In genomic region chr11:77876760-77877148, GRCm38 (mm10) we compare ENCODE assay signal across 10 mouse cellular contexts. TPM values are rescaled to one million over a fixed set of nuclear protein-coding genes. Genes with fewer than 3 reads are reported as not detected.
DNase-seq lines count a peak whose midpoint lies in the region; ATAC-seq and TF ChIP-seq lines count a peak whose summit lies in the region.
"Had no signal": no experiment of that assay in that cellular context is flagged by ENCODE, and none has a peak within 500 bp of the region (broad histone marks: within the 10 kb centered on the region; RNA-seq: fewer than 3 reads in every experiment).

No protein-coding gene starts in this region.

- TF ChIP-seq POLR2A in testis, adult 2 months (IDR thresholded peaks at IDR 0.05; ENCODE audit: control insufficient read depth, low read depth, low read length) = no peak

- H3K27ac ChIP-seq in heart, embryonic 10.5 days = peak overlapping the region; percentile 83
- no peak overlapping the region for H3K27ac ChIP-seq in testis, adult 2 months (ENCODE audit: control insufficient read depth, insufficient read depth, low read depth, low read length)
- H3K27ac ChIP-seq in hindbrain, embryonic 10.5 days = peak overlapping the region; percentile 54
- 0 out of 2 replicates have a peak overlapping the region, but pooled peaks have one; percentile 6 for H3K27ac ChIP-seq in neural tube, embryonic 15.5 days (replicated peaks)
- H3K27ac ChIP-seq: neural tube, embryonic 12.5 days had no signal

- no peaks in the 10 kb centered on the region for H3K36me3 ChIP-seq in heart, embryonic 10.5 days
- H3K36me3 ChIP-seq in testis, adult 2 months (ENCODE audit: control insufficient read depth, insufficient read depth, low read length) = no peaks in the 10 kb centered on the region
- H3K36me3 ChIP-seq in hindbrain, embryonic 10.5 days = no peaks in the 10 kb centered on the region
- H3K36me3 ChIP-seq in neural tube, embryonic 15.5 days = no peaks in the 10 kb centered on the region
- H3K36me3 ChIP-seq: neural tube, embryonic 12.5 days had no signal

- WGBS in heart, embryonic 10.5 days = 39% methylated on average over 11 of the region's 11 CpGs
- 50% methylated on average over 11 of the region's 11 CpGs for WGBS in hindbrain, embryonic 10.5 days
- 43% methylated on average over 11 of the region's 11 CpGs for WGBS in neural tube, embryonic 15.5 days

- no peak overlapping the region for H3K4me2 ChIP-seq in neural tube, embryonic 15.5 days
- H3K4me2 ChIP-seq: neural tube, embryonic 12.5 days had no signal

- H3K9me3 ChIP-seq in heart, embryonic 10.5 days = no peaks in the 10 kb centered on the region
- no peaks in the 10 kb centered on the region for H3K9me3 ChIP-seq in hindbrain, embryonic 10.5 days
- H3K9me3 ChIP-seq in neural tube, embryonic 15.5 days (replicated peaks) = no peaks in the 10 kb centered on the region
- H3K9me3 ChIP-seq: neural tube, embryonic 12.5 days had no signal

- ATAC-seq in neural tube, embryonic 15.5 days (ENCODE audit: low FRiP score) = no peak

- no peak for DNase-seq in heart, embryonic 10.5 days (ENCODE audit: low spot score)
- DNase-seq in heart, postnatal 4 days = no peak
- no peak for DNase-seq in testis, postnatal 10 days (ENCODE audit: low spot score)
- no peak for DNase-seq in hindbrain, embryonic 10.5 days (ENCODE audit: low spot score)
- DNase-seq in frontal cortex, postnatal 14 days (ENCODE audit: low spot score in 2 of 2) = no peak
- DNase-seq in MN1 (ENCODE audit: low spot score) = no peak
- DNase-seq: lung, adult 2 months had no signal

- peaks cover 44% of the 10 kb centered on the region for H3K4me1 ChIP-seq in heart, embryonic 10.5 days
- H3K4me1 ChIP-seq in testis, adult 2 months (ENCODE audit: control insufficient read depth, insufficient read depth, low read length) = peaks cover 13% of the 10 kb centered on the region
- H3K4me1 ChIP-seq in hindbrain, embryonic 10.5 days (replicated peaks) = peaks cover 55% of the 10 kb centered on the region
- peaks cover 61% of the 10 kb centered on the region for H3K4me1 ChIP-seq in neural tube, embryonic 15.5 days

- peak overlapping the region; percentile 23 for H3K4me3 ChIP-seq in heart, embryonic 10.5 days
- peak overlapping the region; percentile 17; the same call in 1 of the 2 replicates for H3K4me3 ChIP-seq in testis, adult 2 months (ENCODE audit: control insufficient read depth, low read depth, low read length)
- 0 out of 2 replicates have a peak overlapping the region, but pooled peaks have one; percentile 6 for H3K4me3 ChIP-seq in hindbrain, embryonic 10.5 days
- no peak overlapping the region for H3K4me3 ChIP-seq in neural tube, embryonic 15.5 days (replicated peaks)
- H3K4me3 ChIP-seq: neural tube, embryonic 12.5 days had no signal

- H3K9ac ChIP-seq in neural tube, embryonic 15.5 days (replicated peaks) = no peak overlapping the region
- H3K9ac ChIP-seq: neural tube, embryonic 12.5 days had no signal

- no peaks in the 10 kb centered on the region for H3K27me3 ChIP-seq in heart, embryonic 10.5 days (ENCODE audit: insufficient read depth, poor library complexity, severe bottlenecking)
- H3K27me3 ChIP-seq in testis, adult 2 months (ENCODE audit: control insufficient read depth, insufficient read depth, low read length) = no peaks in the 10 kb centered on the region
- peaks cover 49% of the 10 kb centered on the region for H3K27me3 ChIP-seq in hindbrain, embryonic 10.5 days (ENCODE audit: insufficient read depth, poor library complexity, severe bottlenecking)
- no peaks in the 10 kb centered on the region for H3K27me3 ChIP-seq in neural tube, embryonic 15.5 days (replicated peaks)

- TF ChIP-seq CTCF in testis, adult 2 months (IDR thresholded peaks at IDR 0.05; ENCODE audit: control insufficient read depth, insufficient read depth, insufficient replicate concordance, low read depth, low read length) = no peak

RNA-seq across cellular contexts. Expression of gene Pipox, which starts 17.1 kb away (rescaled TPM):
- 2.0 and 3.0 TPM in 2 replicates for polyA plus RNA-seq in heart, embryonic 10.5 days (2016; fragmentation: Nextera tagmentation; extraction: Ambion mirVana)
- 1 to 10 TPM; 1.9 to 2.5 TPM for total RNA-seq in heart, postnatal 4 days (2021)
- polyA plus RNA-seq in testis, adult 2 months (2012; rRNA removed) = 0.94 and 1.4 TPM in 2 replicates
- polyA plus RNA-seq in hindbrain, embryonic 10.5 days (2016; fragmentation: Nextera tagmentation; extraction: Ambion mirVana) = 7.3 and 13.1 TPM in 2 replicates
- 5.4 and 5.5 TPM in 2 replicates for polyA plus RNA-seq in neural tube, embryonic 15.5 days (2015; fragmentation: Nextera tagmentation; extraction: Ambion mirVana)

RNA-seq across cellular contexts. Expression of gene Sez6, which starts 53.8 kb away (rescaled TPM):
- polyA plus RNA-seq in heart, embryonic 10.5 days (2016; fragmentation: Nextera tagmentation; extraction: Ambion mirVana) = 0.05 and 0.30 TPM in 2 replicates
- total RNA-seq in heart, postnatal 4 days (2021) = under 1 TPM; 0.14 to 0.19 TPM
- 7.0 and 8.3 TPM in 2 replicates for polyA plus RNA-seq in testis, adult 2 months (2012; rRNA removed)
- polyA plus RNA-seq in hindbrain, embryonic 10.5 days (2016; fragmentation: Nextera tagmentation; extraction: Ambion mirVana) = 8.8 and 19.3 TPM in 2 replicates
- polyA plus RNA-seq in neural tube, embryonic 15.5 days (2015; fragmentation: Nextera tagmentation; extraction: Ambion mirVana) = 101 and 123 TPM in 2 replicates
